Mouse (Mus musculus) thymus, adult 2 months (tissue): ENCODE measurements at regions not wholly inside any gene's neighbourhood (a gene's known extent, or its start where the extent isn't known, plus 50 kb on each side); places are given as distances from the start of the nearest gene placed in this dataset.

ENCODE experiments used
- DNase-seq: peaks from one replicate; pipeline ENCODE4 v3.0.0; 2021
- H3K27ac ChIP-seq: fragments of 200-500 bp; 2 replicates; pipeline ENCODE4 v1.5.1; 2012; ENCODE audit warnings: low read length, control low read depth; ENCODE audit not compliant: control insufficient read depth, insufficient read depth
- H3K27me3 ChIP-seq: fragments of 200-500 bp; 2 replicates; pipeline ENCODE4 v1.6.1; 2012; ENCODE audit warnings: mild to moderate bottlenecking, low read length, moderate library complexity, mixed read lengths; ENCODE audit not compliant: control insufficient read depth, insufficient read depth
- H3K36me3 ChIP-seq: fragments of 200-500 bp; 2 replicates; pipeline ENCODE4 v1.6.1; 2012; ENCODE audit warnings: mild to moderate bottlenecking, low read length, moderate library complexity; ENCODE audit not compliant: control insufficient read depth, insufficient read depth
- H3K4me1 ChIP-seq: fragments of 200-500 bp; replicated peaks from 2 replicates; pipeline ENCODE4 v1.6.1; 2012; ENCODE audit warnings: low read length; ENCODE audit not compliant: control insufficient read depth, insufficient read depth
- H3K4me3 ChIP-seq: fragments of 200-500 bp; 2 replicates; pipeline ENCODE4 v1.5.1; 2012; ENCODE audit warnings: mild to moderate bottlenecking, low read length, control low read depth, moderate library complexity; ENCODE audit not compliant: control insufficient read depth, insufficient read depth
- CTCF ChIP-seq: fragments of 200-500 bp; IDR thresholded peaks from 2 replicates; pipeline ENCODE4 v1.5.1; 2012; ENCODE audit warnings: mild to moderate bottlenecking, control low read depth, low read length, moderate library complexity, borderline replicate concordance; ENCODE audit not compliant: control insufficient read depth, poor library complexity, insufficient read depth; ENCODE audit errors: extremely low read depth
- POLR2A ChIP-seq: fragments of 200-500 bp; IDR thresholded peaks from 2 replicates; pipeline ENCODE4 v1.6.1; 2012; ENCODE audit warnings: mild to moderate bottlenecking, low read length, control low read depth, moderate library complexity; ENCODE audit not compliant: control insufficient read depth, poor library complexity, insufficient read depth; ENCODE audit errors: extremely low read depth
- WGBS: fragments of 180-500 bp; shearing (Covaris S2); methylation state at CpG from one replicate; pipeline ENCODE4 v1.1.7; 2018; 5-methylcytosine and 5-hydroxymethylcytosine counted together

DNA sequence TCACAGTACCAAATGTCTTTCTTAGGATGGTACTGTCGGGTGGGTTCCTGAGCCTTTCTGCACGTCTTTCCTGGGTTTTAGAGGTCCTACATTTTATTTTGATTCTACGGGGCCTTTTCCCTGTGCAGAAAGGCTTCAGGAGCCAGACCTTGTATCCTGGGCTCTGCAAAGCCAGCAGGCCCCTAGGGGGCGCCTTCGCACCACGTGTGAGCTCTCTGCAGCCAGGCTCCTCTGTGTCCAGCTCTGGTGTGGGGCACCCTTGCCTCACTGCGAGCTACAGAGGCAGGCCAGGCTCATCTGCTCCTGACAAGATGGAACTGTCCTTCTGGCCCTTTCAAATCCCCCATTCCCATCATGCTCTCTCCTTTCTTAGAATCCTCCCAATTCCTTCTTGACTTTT lies 53.3 kb upstream of the Usp3 start:
- no peak overlapping the region for H3K27ac ChIP-seq
- no peaks in the 10 kb centered on the region for H3K36me3 ChIP-seq
- DNase-seq, result peak; percentile 85
- peaks cover 14% of the 10 kb centered on the region for H3K4me1 ChIP-seq
- H3K4me3 ChIP-seq, result no peak overlapping the region
- no peaks in the 10 kb centered on the region for H3K27me3 ChIP-seq
- TF ChIP-seq POLR2A (no peak), CTCF (peak; percentile 93)
- 14% methylated on average over 7 of the region's 7 CpGs for WGBS

DNA sequence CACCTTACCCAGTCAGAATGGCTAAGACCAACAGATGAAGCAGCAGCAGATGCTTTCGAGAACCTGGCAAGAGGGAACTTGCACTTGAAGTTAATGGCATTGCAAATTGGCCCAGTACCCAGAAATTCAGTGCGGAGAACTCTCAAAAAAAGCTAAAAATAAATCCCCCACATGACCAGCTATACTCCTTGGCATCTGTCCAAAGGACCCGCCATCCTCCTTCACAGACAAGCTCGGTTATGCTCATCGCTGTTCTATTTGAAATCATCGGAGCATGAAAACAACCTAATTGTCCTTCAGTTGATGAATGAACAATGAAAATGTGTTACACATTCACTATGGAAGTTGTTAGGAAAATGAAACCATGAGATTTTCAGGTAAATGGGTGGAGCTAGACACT lies 58.4 kb upstream of the Usp3 start:
- no peak for TF ChIP-seq CTCF
- Histone ChIP-seq H3K4me1 (0 out of 2 replicates have a peak, but pooled peaks cover 5% of the 10 kb centered on the region), H3K27ac (no peak overlapping the region), H3K27me3 (no peaks in the 10 kb centered on the region), H3K36me3 (no peaks in the 10 kb centered on the region), H3K4me3 (no peak overlapping the region)
- DNase-seq, result no peak
- WGBS, result 42% methylated on average over 6 of the region's 6 CpGs

DNA sequence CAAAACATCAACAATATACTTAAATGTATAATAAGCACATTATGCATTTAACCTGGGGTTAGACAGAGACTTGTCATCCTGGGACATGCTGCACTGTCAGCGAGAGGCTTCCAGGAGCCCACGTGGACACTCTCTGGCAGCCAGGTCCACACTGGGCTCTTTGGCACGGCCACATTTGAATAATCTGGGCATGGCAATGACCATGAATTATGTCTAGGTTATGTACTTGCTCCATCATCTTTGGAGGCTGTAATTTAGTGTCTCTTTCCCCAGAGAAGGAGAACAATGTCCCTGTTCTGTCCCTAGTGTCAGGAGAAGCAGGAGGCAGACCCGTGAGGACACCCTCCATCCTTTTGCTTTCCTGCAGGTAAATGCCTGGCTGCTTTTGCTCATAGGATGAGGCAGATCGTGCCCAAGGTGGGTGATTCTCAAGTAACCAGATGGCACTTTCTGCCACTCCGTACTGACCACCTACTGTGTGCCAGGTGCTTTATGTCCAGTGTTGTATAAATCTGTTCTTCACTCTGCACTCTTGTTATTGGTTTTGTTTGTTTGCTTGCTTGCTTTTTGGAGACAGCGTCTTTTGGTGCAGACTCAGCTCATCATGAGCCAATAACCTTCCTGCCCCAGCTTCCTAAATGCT lies 56.2 kb upstream of the Car12 start:
- TF ChIP-seq POLR2A, result no peak
- no peak overlapping the region for H3K4me3 ChIP-seq
- peaks cover 3% of the 10 kb centered on the region; the same call in 1 of the 2 replicates for H3K4me1 ChIP-seq
- 95% methylated on average over 7 of the region's 7 CpGs for WGBS
- no peak overlapping the region for H3K27ac ChIP-seq
- no peak for DNase-seq
- H3K27me3 ChIP-seq, result no peaks in the 10 kb centered on the region
- no peaks in the 10 kb centered on the region for H3K36me3 ChIP-seq

DNA sequence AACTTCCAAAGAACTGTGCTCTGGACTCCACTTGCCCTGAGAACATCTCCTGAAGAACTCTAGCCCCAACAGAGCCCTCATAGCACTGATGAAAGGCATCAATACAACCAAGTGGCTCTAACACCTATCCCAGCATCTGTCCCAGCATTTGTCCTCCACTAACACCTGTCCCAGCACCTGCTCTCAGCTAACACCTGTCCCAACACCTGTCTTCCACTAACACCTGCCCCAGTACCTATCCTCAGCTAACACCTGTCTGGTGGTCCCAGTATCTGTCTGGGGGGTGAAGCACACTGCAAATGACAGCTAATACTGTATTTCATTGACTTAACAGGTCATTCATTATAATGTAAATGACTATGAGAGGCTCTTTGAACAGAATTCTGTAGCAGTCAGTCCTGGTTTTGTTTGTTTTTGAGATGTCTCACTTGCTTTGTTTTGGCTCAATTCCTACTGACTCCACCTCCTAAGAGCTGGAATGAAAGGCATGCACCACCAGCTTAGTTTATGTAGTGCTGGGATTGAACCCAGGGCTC lies 54.7 kb upstream of the Car12 start:
- no peak for DNase-seq
- TF ChIP-seq CTCF, result no peak
- TF ChIP-seq POLR2A, result no peak
- H3K27me3 ChIP-seq, result no peaks in the 10 kb centered on the region
- no peak overlapping the region for H3K27ac ChIP-seq
- no peak overlapping the region for H3K4me3 ChIP-seq
- no peaks in the 10 kb centered on the region for H3K36me3 ChIP-seq
- H3K4me1 ChIP-seq, result peaks cover 12% of the 10 kb centered on the region

DNA sequence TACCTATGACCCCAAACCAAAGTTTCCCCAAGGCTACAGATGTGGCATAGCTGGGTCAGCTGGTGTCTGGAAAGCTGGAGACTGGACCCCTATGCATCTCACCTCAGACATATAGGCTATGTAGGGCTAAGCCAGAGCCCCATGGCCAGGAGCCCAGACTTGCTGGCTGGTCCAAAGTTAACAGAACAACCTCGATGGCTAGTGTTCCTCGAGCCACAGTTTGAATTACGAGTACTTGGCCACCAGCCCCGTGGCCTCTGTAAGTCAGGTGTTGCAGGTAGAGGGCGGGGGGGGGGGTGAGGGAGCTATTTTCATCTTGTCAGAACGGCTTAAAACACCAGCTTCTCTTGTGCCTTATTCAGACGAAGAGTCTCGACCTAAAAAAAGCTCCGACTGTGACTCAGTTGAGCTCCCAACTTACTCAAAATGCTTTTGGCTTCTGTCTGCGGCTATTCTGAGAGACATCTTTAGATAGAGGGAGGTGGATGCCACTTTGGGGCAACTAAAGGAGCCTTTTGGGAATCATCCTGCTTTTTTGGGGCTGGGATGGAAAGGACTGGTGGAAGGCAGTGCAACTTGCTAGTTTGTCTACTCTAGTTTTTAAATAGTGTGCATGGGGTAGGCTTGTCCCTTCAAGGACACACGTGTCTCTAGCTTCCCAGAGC lies 53.6 kb upstream of the Car12 start:
- DNase-seq, result no peak
- Histone ChIP-seq H3K27ac (no peak overlapping the region), H3K36me3 (no peaks in the 10 kb centered on the region), H3K4me1 (peaks cover 12% of the 10 kb centered on the region), H3K27me3 (no peaks in the 10 kb centered on the region), H3K4me3 (no peak overlapping the region)
- 91% methylated on average over 11 of the region's 11 CpGs for whole genome bisulfite sequencing
- TF ChIP-seq CTCF, result no peak
- TF ChIP-seq POLR2A, result no peak

DNA sequence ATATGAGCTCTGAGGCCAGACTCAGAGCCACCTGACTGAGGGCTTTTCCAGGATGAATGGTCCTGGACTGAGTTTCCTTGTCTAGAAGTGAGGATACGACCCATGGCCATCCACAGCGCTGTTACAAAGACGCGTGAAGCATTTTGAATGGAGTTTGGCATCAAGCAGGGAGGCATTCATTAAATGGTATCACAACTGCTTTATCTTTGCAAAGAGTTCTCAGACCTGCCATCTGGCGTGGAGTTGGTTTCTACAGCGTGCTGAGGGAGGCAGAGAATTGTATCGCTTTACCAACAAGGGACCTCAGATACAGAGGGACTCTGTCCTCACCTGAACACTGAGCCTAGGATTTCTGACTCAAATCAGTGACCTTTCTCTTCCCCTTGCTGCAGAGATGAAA lies 51.9 kb upstream of the Car12 start:
- H3K27ac ChIP-seq, result no peak overlapping the region
- no peak overlapping the region for H3K4me3 ChIP-seq
- H3K36me3 ChIP-seq, result no peaks in the 10 kb centered on the region
- H3K4me1 ChIP-seq, result peaks cover 15% of the 10 kb centered on the region
- TF ChIP-seq POLR2A, result no peak
- TF ChIP-seq CTCF, result no peak
- H3K27me3 ChIP-seq, result no peaks in the 10 kb centered on the region
- WGBS, result 93% methylated on average over 7 of the region's 7 CpGs
- no peak for DNase-seq
